In genomic region chr8:18345322-18345721, GRCm38 (mm10) we compare ENCODE assay signal across 8 mouse cellular contexts.
DNase-seq lines count a peak whose midpoint lies in the region; ATAC-seq and TF ChIP-seq lines count a peak whose summit lies in the region.

No protein-coding gene starts in this region.

- no peak overlapping the region for H3K4me2 ChIP-seq in neural tube, embryonic 14.5 days (ENCODE audit: low read depth, low read length)

- H3K27me3 ChIP-seq in testis, adult 2 months (ENCODE audit: control insufficient read depth, insufficient read depth, low read length): no peaks in the 10 kb centered on the region
- H3K27me3 ChIP-seq in forebrain, embryonic 10.5 days (ENCODE audit: poor library complexity, severe bottlenecking): no peaks in the 10 kb centered on the region
- no peaks in the 10 kb centered on the region for H3K27me3 ChIP-seq in neural tube, embryonic 14.5 days (ENCODE audit: control insufficient read depth, insufficient read depth, low read length)

- no peak for DNase-seq in testis, postnatal 14 days (ENCODE audit: low spot score)
- DNase-seq in brain, embryonic 18.5 days (ENCODE audit: low read depth, low spot score): peak; percentile 39
- peak; percentile 43 for DNase-seq in forebrain, embryonic 10.5 days (ENCODE audit: extremely low spot score, low spot score)
- peak; percentile 3 for DNase-seq in kidney, adult 11 months
- DNase-seq in left cerebral cortex, postnatal 14 days (ENCODE audit: low spot score in 2 of 2): peak; percentile 58 to 69
- no peak for DNase-seq in T-cell, adult 2 months (ENCODE audit: low spot score)

- no peak overlapping the region for H3K9ac ChIP-seq in neural tube, embryonic 14.5 days (replicated peaks; ENCODE audit: low read depth, low read length)

- H3K4me3 ChIP-seq in testis, adult 2 months (ENCODE audit: control insufficient read depth, low read depth, low read length): no peak overlapping the region
- no peak overlapping the region for H3K4me3 ChIP-seq in forebrain, embryonic 10.5 days
- no peak overlapping the region for H3K4me3 ChIP-seq in neural tube, embryonic 14.5 days (ENCODE audit: low read depth, low read length)

- TF ChIP-seq CTCF in testis, adult 2 months (IDR thresholded peaks at IDR 0.05; ENCODE audit: control insufficient read depth, insufficient read depth, insufficient replicate concordance, low read depth, low read length): peak; percentile 76; the same call in 1 of the 2 replicates

- ATAC-seq in neural tube, embryonic 14.5 days (ENCODE audit: low read depth): peak; percentile 92

- no peaks in the 10 kb centered on the region for H3K36me3 ChIP-seq in testis, adult 2 months (ENCODE audit: control insufficient read depth, insufficient read depth, low read length)
- H3K36me3 ChIP-seq in forebrain, embryonic 10.5 days (replicated peaks): no peaks in the 10 kb centered on the region
- no peaks in the 10 kb centered on the region for H3K36me3 ChIP-seq in neural tube, embryonic 14.5 days (ENCODE audit: control insufficient read depth, insufficient read depth, low read length)

- no peaks in the 10 kb centered on the region for H3K9me3 ChIP-seq in forebrain, embryonic 10.5 days
- no peaks in the 10 kb centered on the region for H3K9me3 ChIP-seq in neural tube, embryonic 14.5 days (ENCODE audit: control insufficient read depth, low read length)

- no peak overlapping the region for H3K27ac ChIP-seq in testis, adult 2 months (ENCODE audit: control insufficient read depth, insufficient read depth, low read depth, low read length)
- no peak overlapping the region for H3K27ac ChIP-seq in forebrain, embryonic 10.5 days
- no peak overlapping the region for H3K27ac ChIP-seq in neural tube, embryonic 14.5 days (ENCODE audit: low read depth, low read length)

- TF ChIP-seq POLR2A in testis, adult 2 months (IDR thresholded peaks at IDR 0.05; ENCODE audit: control insufficient read depth, low read depth, low read length): no peak

- H3K4me1 ChIP-seq in testis, adult 2 months (ENCODE audit: control insufficient read depth, insufficient read depth, low read length): no peaks in the 10 kb centered on the region
- no peaks in the 10 kb centered on the region for H3K4me1 ChIP-seq in forebrain, embryonic 10.5 days
- H3K4me1 ChIP-seq in neural tube, embryonic 14.5 days (ENCODE audit: control insufficient read depth, insufficient read depth, low read length): no peaks in the 10 kb centered on the region

- intact Hi-C loops in left cerebral cortex, postnatal 14 days (cut with DNase I): loop anchor here (5.0 kb wide), 1 partner anchor 773 kb away; no protein-coding TSS in a partner anchor

- WGBS in forebrain, embryonic 10.5 days: 29% methylated on average over 6 of the region's 6 CpGs
- WGBS in neural tube, embryonic 14.5 days: 18% methylated on average over 6 of the region's 6 CpGs

Comparison
In these comparisons a context has a peak if more than half of its experiments do, and no peak if none do; other contexts are left out.
1. DNase-seq: peak in brain, embryonic 18.5 days (single experiment), forebrain, embryonic 10.5 days (single experiment), kidney, adult 11 months (single experiment) and left cerebral cortex, postnatal 14 days (2 of 2); none in testis, postnatal 14 days (single experiment) and T-cell, adult 2 months (single experiment).